8 mouse cellular contexts compared by ENCODE assay signal in genomic region chr12:103241311-103242082, GRCm38 (mm10). TPM values are rescaled to one million over a fixed set of nuclear protein-coding genes. Genes with fewer than 3 reads are reported as not detected.
A peak's percentile ranks its signal among the peaks of the same experiment; 100 is the strongest.
DNase-seq lines count a peak whose midpoint lies in the region; ATAC-seq lines count a peak whose summit lies in the region.

No protein-coding gene starts in this region.

- no peaks in the 10 kb centered on the region for H3K36me3 ChIP-seq in heart, embryonic 16.5 days (ENCODE audit: control insufficient read depth, insufficient read depth)
- H3K36me3 ChIP-seq in hindbrain, embryonic 11.5 days (ENCODE audit: control insufficient read depth, insufficient read depth, low read length): no peaks in the 10 kb centered on the region
- H3K36me3 ChIP-seq in midbrain, embryonic 10.5 days: no peaks in the 10 kb centered on the region

- 0 out of 2 replicates have a peak, but pooled peaks have one; percentile 10 for ATAC-seq in heart, embryonic 16.5 days (replicated peaks; ENCODE audit: extremely low read depth, insufficient read depth, low FRiP score)
- peak; percentile 30 for ATAC-seq in hindbrain, embryonic 11.5 days (ENCODE audit: low FRiP score)

- WGBS in heart, embryonic 16.5 days: 14% methylated on average over 36 of the region's 36 CpGs
- WGBS in hindbrain, embryonic 11.5 days: 6% methylated on average over 36 of the region's 36 CpGs
- WGBS in midbrain, embryonic 10.5 days: 8% methylated on average over 36 of the region's 36 CpGs

- H3K4me1 ChIP-seq in heart, embryonic 16.5 days (ENCODE audit: control insufficient read depth, insufficient read depth, low read length): no peaks in the 10 kb centered on the region
- peaks cover 4% of the 10 kb centered on the region for H3K4me1 ChIP-seq in hindbrain, embryonic 11.5 days (replicated peaks; ENCODE audit: control insufficient read depth, insufficient read depth, low read length)
- H3K4me1 ChIP-seq in midbrain, embryonic 10.5 days: peaks cover 43% of the 10 kb centered on the region

- H3K27me3 ChIP-seq in heart, embryonic 16.5 days (ENCODE audit: control insufficient read depth, insufficient read depth, low read length): peaks cover 57% of the 10 kb centered on the region
- peaks cover 6% of the 10 kb centered on the region; the same call in 1 of the 2 replicates for H3K27me3 ChIP-seq in hindbrain, embryonic 11.5 days (ENCODE audit: control insufficient read depth, insufficient read depth, low read length)
- peaks cover 67% of the 10 kb centered on the region for H3K27me3 ChIP-seq in midbrain, embryonic 10.5 days (ENCODE audit: low read depth, poor library complexity, severe bottlenecking)

- DNase-seq in heart, adult 8-10 months (ENCODE audit: low spot score): no peak
- peak; percentile 49 to 64 for DNase-seq in adrenal gland, postnatal 36 days
- peak; percentile 59 for DNase-seq in hindbrain, embryonic 11.5 days (ENCODE audit: low spot score)
- peak; percentile 21 for DNase-seq in midbrain, embryonic 10.5 days (ENCODE audit: low spot score)
- DNase-seq in left cerebral cortex, postnatal 36 days (ENCODE audit: low spot score in 2 of 2): no peak
- no peak for DNase-seq in cerebellum, adult 9-10 months
- DNase-seq in cerebellum, adult 11-12 months: no peak

- no peak overlapping the region for H3K27ac ChIP-seq in heart, embryonic 16.5 days (ENCODE audit: low read length)
- 0 out of 2 replicates have a peak overlapping the region, but pooled peaks have one; percentile 64 for H3K27ac ChIP-seq in hindbrain, embryonic 11.5 days (ENCODE audit: low read depth, low read length)
- peak overlapping the region; percentile 92 for H3K27ac ChIP-seq in midbrain, embryonic 10.5 days (replicated peaks)

- H3K4me2 ChIP-seq in heart, embryonic 16.5 days (ENCODE audit: low read depth, low read length): peak overlapping the region; percentile 97
- peak overlapping the region; percentile 81 for H3K4me2 ChIP-seq in hindbrain, embryonic 11.5 days (replicated peaks; ENCODE audit: low read depth, low read length)

- peak overlapping the region; percentile 80 for H3K9ac ChIP-seq in heart, embryonic 16.5 days (ENCODE audit: low read length)
- H3K9ac ChIP-seq in hindbrain, embryonic 11.5 days (ENCODE audit: low read depth, low read length): peak overlapping the region; percentile 70

- intact Hi-C loops in left cerebral cortex, postnatal 36 days (cut with DNase I): loop anchor here (2.0 to 5.0 kb wide), 2 partner anchors 61 to 99 kb away; no protein-coding TSS in a partner anchor

- peak overlapping the region; percentile 73 for H3K4me3 ChIP-seq in heart, embryonic 16.5 days (ENCODE audit: low read length)
- H3K4me3 ChIP-seq in hindbrain, embryonic 11.5 days (ENCODE audit: low read depth, low read length): peak overlapping the region; percentile 50
- peak overlapping the region; percentile 69 for H3K4me3 ChIP-seq in midbrain, embryonic 10.5 days

- H3K9me3 ChIP-seq in heart, embryonic 16.5 days (replicated peaks; ENCODE audit: control insufficient read depth, low read length): no peaks in the 10 kb centered on the region
- no peaks in the 10 kb centered on the region for H3K9me3 ChIP-seq in hindbrain, embryonic 11.5 days (ENCODE audit: control insufficient read depth, low read length)
- no peaks in the 10 kb centered on the region for H3K9me3 ChIP-seq in midbrain, embryonic 10.5 days (replicated peaks)

RNA-seq across cellular contexts. Expression of gene Prima1, which starts 0.5 kb away (rescaled TPM):
- polyA plus RNA-seq in heart, embryonic 16.5 days (2015; fragmentation: Nextera tagmentation; extraction: Ambion mirVana): 0.16 and 0.17 TPM in 2 replicates
- total RNA-seq in heart, adult 8-10 months (2022): under 1 TPM in 2 of 4 experiments, not detected in 2; 0.41 to 0.84 TPM
- 1 to 10 TPM; 2.1 to 2.6 TPM for total RNA-seq in adrenal gland, postnatal 36 days (2021)
- polyA plus RNA-seq in hindbrain, embryonic 11.5 days (2014; fragmentation: Nextera tagmentation; extraction: Ambion mirVana): 1.5 and 1.6 TPM in 2 replicates
- 1.5 and 1.8 TPM in 2 replicates for polyA plus RNA-seq in midbrain, embryonic 10.5 days (2016; fragmentation: Nextera tagmentation; extraction: Ambion mirVana)
- 1 to 10 TPM; 6.6 to 6.9 TPM for total RNA-seq in left cerebral cortex, postnatal 36 days (2021)

Comparison
In these comparisons a context has a peak if more than half of its experiments do, and no peak if none do; other contexts are left out.
1. DNase-seq: peak in adrenal gland, postnatal 36 days (2 of 2), hindbrain, embryonic 11.5 days (single experiment) and midbrain, embryonic 10.5 days (single experiment); none in heart, adult 8-10 months (single experiment), left cerebral cortex, postnatal 36 days (0 of 2), cerebellum, adult 9-10 months (single experiment) and cerebellum, adult 11-12 months (single experiment).
2. Peak in every context shown above with its lines, with median percentiles within 50 percentile points of each other: H3K4me3 ChIP-seq.